Mouse (Mus musculus): ENCODE measurements around the gene Nrros.
A peak's percentile ranks its signal among the peaks of the same experiment; 100 is the strongest.
"Not testable (repeated sequence)": the region's sequence is repeated elsewhere in the genome, so short reads cannot be mapped to it uniquely, and the experiment has no call there.

Nrros gene

DNA sequence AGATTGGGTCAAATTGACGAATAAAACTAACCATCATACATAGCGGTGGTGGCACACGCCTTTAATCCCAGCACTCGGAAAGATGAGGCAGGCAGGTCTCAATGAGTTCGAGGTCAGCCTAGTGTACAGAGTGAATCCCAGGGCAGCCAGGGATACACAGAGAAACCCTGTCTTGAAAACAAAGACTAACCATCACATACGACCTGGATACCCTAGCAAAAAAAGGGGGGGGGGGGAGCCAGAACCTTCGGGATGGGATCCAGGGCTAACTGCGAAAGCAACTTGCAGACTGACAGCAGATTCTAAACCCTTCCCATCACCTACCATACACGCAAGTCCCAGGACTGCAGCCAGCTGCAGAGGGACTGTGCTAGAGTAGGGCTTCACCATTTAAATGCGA, 51.0 kb downstream of the Nrros start:
- H3K27me3 ChIP-seq (ENCODE audit: control insufficient read depth, insufficient read depth, low read length, poor library complexity, severe bottlenecking) = no peaks in the 10 kb centered on the region
- H3K36me3 ChIP-seq (ENCODE audit: control insufficient read depth, insufficient read depth, low read length, poor library complexity, severe bottlenecking) = no peaks in the 10 kb centered on the region
- no peak for DNase-seq (ENCODE audit: low read depth, low spot score)

DNA sequence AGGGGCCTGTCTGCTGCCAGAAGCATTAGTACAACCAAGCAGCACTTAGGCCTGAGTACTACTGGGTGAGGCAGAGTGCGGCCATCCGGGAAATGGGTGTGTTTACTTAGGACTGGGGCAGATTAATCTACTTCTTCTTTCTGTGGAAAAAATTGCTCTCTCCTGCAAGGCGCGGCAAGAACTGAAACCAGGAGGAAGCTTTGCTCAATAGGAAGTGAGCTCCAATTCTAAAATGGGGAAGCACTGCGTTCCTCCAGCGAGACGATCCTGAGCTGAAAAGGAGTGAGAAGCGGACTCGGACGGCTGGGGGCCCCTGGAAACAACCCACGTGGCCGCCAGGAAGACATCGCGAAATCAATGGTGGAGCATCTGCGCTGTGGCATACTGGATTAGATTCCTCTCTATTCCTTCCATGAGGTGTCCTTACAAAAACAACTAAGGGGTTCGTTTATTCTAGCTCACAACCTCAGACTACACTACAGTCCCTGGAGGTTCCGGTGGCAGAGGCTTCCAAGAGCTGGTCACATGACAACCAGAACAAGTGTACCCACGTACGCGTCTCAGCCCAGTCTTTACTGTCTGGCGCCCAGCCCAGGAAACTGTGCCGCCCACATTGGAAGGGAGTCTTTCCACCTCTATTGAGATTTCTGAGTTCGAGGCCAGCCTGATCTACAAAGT, 51.7 kb downstream of the Nrros start:
- peak; percentile 83 for DNase-seq (ENCODE audit: low read depth, low spot score)
- no peaks in the 10 kb centered on the region for H3K36me3 ChIP-seq (ENCODE audit: control insufficient read depth, insufficient read depth, low read length, poor library complexity, severe bottlenecking)

DNA sequence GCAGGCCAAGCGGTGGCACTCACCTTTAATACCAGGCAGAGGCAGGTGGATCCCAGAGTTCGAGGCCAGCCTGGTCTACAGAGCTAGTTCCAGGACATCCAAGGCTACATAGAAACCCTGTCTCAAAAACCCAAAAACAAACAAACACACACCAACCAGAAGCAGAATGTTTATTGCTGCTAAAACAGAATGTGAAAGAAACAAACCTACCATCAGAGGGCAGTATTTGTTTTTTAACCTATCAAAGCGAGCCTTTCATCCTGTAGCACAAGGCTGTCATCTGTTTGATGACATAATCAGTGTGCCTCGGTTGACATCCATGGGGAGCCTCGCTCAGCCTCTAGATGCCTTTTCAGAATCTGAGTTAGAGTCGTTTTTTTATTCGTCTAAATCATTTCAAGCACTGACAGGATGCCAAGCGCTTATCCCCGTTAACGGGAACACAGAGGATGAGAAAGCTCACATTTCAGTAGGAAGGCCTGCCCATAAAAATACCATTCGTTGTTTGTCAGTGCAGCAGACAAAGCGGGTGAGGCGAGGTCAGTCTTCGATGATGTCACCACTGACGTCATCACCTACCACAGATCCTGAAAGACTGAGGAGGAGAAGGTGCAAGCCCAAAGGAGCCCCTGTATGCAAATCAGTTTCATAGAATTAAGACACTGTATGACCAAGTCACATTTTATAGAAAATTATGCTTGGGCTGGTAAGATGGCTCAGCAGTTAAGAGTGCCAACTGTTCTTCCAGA, 54.3 kb downstream of the Nrros start:
- H3K36me3 ChIP-seq (ENCODE audit: control insufficient read depth, insufficient read depth, low read length, poor library complexity, severe bottlenecking) = no peaks in the 10 kb centered on the region
- DNase-seq (ENCODE audit: low read depth, low spot score) = peak; percentile 63
- H3K27me3 ChIP-seq (ENCODE audit: control insufficient read depth, insufficient read depth, low read length, poor library complexity, severe bottlenecking) = no peaks in the 10 kb centered on the region

More for the DNA sequence above, 51.7 kb downstream of the Nrros start:
- H3K27me3 ChIP-seq (ENCODE audit: control insufficient read depth, insufficient read depth, low read length, poor library complexity, severe bottlenecking) = no peaks in the 10 kb centered on the region

GRCm38 (mm10) chr16:32108578-32108977, 56.8 kb downstream of the Nrros start:
- H3K27me3 ChIP-seq (ENCODE audit: control insufficient read depth, insufficient read depth, low read length, poor library complexity, severe bottlenecking) = no peaks in the 10 kb centered on the region
- DNase-seq (ENCODE audit: low read depth, low spot score) = peak; percentile 47
- 0 out of 2 replicates have a peak, but pooled peaks cover 3% of the 10 kb centered on the region for H3K36me3 ChIP-seq (ENCODE audit: control insufficient read depth, insufficient read depth, low read length, poor library complexity, severe bottlenecking)

- Histone ChIP-seq H3K36me3 (ENCODE audit: control insufficient read depth, insufficient read depth, low read length, poor library complexity, severe bottlenecking) (0 out of 2 replicates have a peak, but pooled peaks cover 3% of the 10 kb centered on the region), H3K27me3 (ENCODE audit: control insufficient read depth, insufficient read depth, low read length, poor library complexity, severe bottlenecking) (no peaks in the 10 kb centered on the region)
- DNase-seq (ENCODE audit: low read depth, low spot score) = peak; percentile 68
Measured at GRCm38 (mm10) chr16:32108170-32108569, 57.2 kb downstream of the Nrros start.

DNA sequence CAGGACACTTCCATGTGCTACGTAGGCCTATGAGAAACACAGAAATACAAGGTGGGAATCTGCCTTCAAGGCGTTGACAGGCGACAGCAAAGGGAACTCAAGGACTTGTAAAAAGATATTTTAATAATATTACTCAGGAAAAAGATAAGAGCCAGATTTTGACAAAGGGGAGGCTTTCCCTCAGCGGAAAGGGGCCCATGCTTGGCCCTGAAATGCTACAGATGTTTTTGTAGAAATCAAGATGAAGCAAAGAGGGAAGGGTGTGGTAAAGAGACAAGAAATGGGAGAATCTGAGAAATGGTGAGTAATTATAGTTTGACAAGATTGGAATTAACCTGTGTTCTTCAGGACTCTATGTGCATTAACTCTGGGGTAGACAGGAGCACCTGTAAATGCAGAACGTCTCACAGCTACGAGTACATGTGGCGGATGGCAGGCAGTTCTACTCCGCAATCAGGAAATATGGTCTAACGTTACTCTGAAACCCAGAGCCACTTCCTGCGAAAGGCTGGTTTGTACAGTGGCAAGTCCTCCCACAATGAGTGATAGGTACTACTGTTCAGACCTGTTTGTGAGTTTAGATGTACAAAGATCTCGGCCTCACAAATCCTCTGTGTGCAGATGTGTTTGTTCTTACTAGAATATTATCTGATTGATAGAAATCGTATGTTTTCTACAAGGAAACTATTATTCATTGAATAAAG, 57.9 kb downstream of the Nrros start:
- peak; percentile 56 for DNase-seq (ENCODE audit: low read depth, low spot score)
- Histone ChIP-seq H3K27me3 (ENCODE audit: control insufficient read depth, insufficient read depth, low read length, poor library complexity, severe bottlenecking) (no peaks in the 10 kb centered on the region), H3K36me3 (ENCODE audit: control insufficient read depth, insufficient read depth, low read length, poor library complexity, severe bottlenecking) (0 out of 2 replicates have a peak, but pooled peaks cover 3% of the 10 kb centered on the region)

DNA sequence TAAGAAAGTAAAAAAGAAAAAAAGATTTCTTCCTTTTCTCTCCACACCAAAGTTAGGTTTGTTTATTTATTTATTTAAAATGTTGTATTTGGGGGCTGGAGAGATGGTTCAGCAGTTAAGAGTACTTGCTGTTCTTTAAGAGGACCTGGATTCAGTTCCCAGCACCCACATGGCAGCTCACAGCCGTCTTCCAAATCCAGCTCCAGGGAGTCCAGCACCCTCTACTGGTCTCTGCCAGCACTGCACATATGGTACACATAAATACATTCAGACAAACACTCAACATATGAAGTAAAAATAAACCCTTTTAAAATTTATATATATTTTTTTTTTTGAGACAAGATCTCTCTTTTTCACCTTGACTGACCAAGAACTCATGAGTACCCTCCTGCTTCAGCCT, 59.7 kb downstream of the Nrros start:
- Histone ChIP-seq H3K27me3 (ENCODE audit: control insufficient read depth, insufficient read depth, low read length, poor library complexity, severe bottlenecking) (no peaks in the 10 kb centered on the region), H3K36me3 (ENCODE audit: control insufficient read depth, insufficient read depth, low read length, poor library complexity, severe bottlenecking) (0 out of 2 replicates have a peak, but pooled peaks cover 3% of the 10 kb centered on the region)
- DNase-seq (ENCODE audit: low read depth, low spot score) = peak; percentile 39

- H3K27me3 ChIP-seq (ENCODE audit: control insufficient read depth, insufficient read depth, low read length, poor library complexity, severe bottlenecking) = no peaks in the 10 kb centered on the region
- H3K36me3 ChIP-seq (ENCODE audit: control insufficient read depth, insufficient read depth, low read length, poor library complexity, severe bottlenecking) = 0 out of 2 replicates have a peak, but pooled peaks cover 3% of the 10 kb centered on the region
- DNase-seq (ENCODE audit: low read depth, low spot score) = no peak
Measured at GRCm38 (mm10) chr16:32102295-32102694, 63.1 kb downstream of the Nrros start.

DNA sequence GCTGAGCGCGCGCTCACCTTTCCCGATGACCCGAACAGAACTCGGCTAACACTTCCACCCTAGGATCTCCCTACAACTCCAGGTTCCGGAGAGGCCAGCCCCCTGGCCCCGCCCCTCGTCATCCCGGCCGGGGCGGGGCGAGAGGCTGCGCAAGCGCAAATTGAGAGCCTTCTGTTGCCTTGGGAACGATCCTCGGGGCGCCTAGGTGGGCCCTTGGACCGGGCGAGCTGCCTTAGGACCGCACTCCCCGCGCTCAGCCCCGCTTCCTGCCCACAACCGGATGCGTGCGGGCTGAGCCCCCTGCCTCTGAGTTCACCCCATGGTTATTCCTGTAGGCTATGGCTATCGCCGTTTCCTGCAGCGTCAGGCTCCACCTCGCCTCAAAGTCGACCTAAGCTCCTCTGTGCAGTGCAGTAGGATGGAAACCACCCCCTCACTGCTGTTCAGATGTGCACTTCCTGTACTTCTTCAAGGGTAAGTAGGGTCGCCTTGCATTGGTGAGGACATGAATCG, 65.7 kb downstream of the Nrros start, which contains the start of the genes Pigx and Cep19:
Pigx (minus strand) TSS at position 103 of the 513 bp plus-strand sequence.
Cep19 (plus strand) TSS at position 163 of the 513 bp plus-strand sequence.
- Histone ChIP-seq H3K36me3 (ENCODE audit: control insufficient read depth, insufficient read depth, low read length, poor library complexity, severe bottlenecking) (0 out of 2 replicates have a peak, but pooled peaks cover 3% of the 10 kb centered on the region), H3K27me3 (ENCODE audit: control insufficient read depth, insufficient read depth, low read length, poor library complexity, severe bottlenecking) (no peaks in the 10 kb centered on the region)
- peak; percentile 81 for DNase-seq (ENCODE audit: low read depth, low spot score)

DNA sequence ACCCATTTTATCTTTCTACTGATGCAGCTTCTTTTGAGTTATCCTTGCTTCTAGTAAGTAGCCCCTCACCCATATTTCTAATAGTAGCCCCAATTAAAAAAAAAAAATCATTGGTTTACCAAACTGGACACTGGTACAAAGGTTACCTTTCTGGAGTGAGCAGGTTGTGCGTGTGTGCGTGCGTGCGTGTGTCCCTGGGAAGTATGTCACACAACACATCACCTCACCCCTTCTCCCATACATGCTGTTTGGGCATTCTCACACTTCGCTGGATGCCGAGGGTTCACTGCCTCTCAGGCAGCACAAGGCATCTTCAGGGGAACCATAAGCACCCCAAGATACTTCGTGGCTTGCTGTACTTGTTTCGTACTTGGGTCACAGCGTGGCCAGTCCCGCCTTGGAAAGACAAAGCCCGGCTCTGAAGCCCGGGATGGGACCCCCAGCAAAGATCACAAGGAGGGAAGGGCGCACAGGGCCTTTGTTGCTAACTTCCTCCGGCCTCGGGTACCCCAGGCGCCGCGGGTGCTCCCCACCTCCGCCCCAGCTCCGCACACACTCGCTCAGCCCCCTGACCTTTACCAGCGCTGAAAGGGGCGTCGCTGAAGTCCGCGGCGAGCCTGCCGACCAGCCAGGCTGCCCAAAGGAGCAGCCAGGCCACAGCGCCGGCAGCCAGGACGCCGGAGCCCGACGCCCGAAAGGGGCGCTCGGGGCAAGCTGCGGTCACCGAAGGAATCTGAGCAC, 66.3 kb downstream of the Nrros start:
- DNase-seq (ENCODE audit: low read depth, low spot score) = no peak
- H3K27me3 ChIP-seq (ENCODE audit: control insufficient read depth, insufficient read depth, low read length, poor library complexity, severe bottlenecking) = no peaks in the 10 kb centered on the region
- H3K36me3 ChIP-seq (ENCODE audit: control insufficient read depth, insufficient read depth, low read length, poor library complexity, severe bottlenecking) = 0 out of 2 replicates have a peak, but pooled peaks cover 3% of the 10 kb centered on the region

DNA sequence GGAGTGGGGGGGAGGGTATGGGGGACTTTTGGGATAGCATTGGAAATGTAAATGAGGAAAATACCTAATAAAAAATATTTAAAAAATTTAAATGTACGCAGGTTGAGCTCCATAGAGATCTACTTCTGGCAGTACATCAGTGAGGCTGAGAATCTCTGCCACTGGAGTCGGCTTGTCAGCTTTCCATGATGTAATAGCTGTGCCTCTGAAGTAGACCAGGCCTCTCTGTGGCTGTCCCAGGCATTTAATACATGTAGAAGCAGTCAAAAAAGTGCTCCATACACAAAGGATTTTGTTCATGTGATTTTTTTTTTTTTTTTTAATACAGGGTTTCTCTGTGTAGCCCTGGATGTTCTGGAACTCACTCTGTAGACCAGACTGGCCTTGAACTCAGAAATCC, 67.6 kb downstream of the Nrros start:
- DNase-seq (ENCODE audit: low read depth, low spot score); H3K36me3 ChIP-seq (ENCODE audit: control insufficient read depth, insufficient read depth, low read length, poor library complexity, severe bottlenecking); H3K27me3 ChIP-seq (ENCODE audit: control insufficient read depth, insufficient read depth, low read length, poor library complexity, severe bottlenecking): not testable (repeated sequence)

Data from splenic B cell, adult 2 months (primary cell).